14 mouse cellular contexts compared by ENCODE assay signal in the genomic region with DNA sequence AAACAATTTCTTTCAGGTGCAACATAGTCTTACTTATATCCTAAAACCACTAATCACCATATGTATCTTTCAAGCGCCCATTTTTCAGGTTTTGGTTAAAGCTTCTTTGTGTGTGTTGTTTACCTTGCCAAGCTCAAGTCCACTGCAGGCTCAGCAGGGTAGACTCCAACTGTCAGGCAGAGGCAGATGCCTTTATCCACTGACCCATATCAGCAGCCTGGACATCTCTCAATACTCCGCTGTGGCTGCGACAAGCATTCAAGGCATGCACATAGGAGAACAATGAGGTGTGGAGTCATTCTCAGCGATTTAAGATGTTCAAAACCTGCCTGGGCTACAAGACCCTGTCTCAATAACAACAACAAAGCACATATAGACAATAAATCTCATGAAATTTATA. TPM values are rescaled to one million over a fixed set of nuclear protein-coding genes. Genes with fewer than 3 reads are reported as not detected.
DNase-seq lines count a peak whose midpoint lies in the region; ATAC-seq lines count a peak whose summit lies in the region.
"Had no signal": no experiment of that assay in that cellular context is flagged by ENCODE, and none has a peak within 500 bp of the region (broad histone marks: within the 10 kb centered on the region; RNA-seq: fewer than 3 reads in every experiment).

No protein-coding gene starts in this region.

- intact Hi-C loops in left cerebral cortex, postnatal 14 days (cut with DNase I): no loop called here

- DNase-seq in cerebellum, postnatal 4 days (ENCODE audit: low spot score in 2 of 2): no peak
- peak; percentile 27 for DNase-seq in cerebellum, adult 8-10 months
- DNase-seq in kidney, adult 8-10 months: peak; percentile 12 to 14
- DNase-seq in kidney, postnatal 36 days: peak; percentile 32 to 43
- DNase-seq in left cerebral cortex, postnatal 14 days (ENCODE audit: low spot score in 2 of 2): no peak
- no peak for DNase-seq in spleen, postnatal 14 days (ENCODE audit: low spot score in 2 of 2)
- DNase-seq: adrenal gland, postnatal 14 days; liver, postnatal 0 days; lung, postnatal 36 days; thymus, adult 2 months had no signal

- ATAC-seq in cerebellum, adult (ENCODE audit: insufficient number of reproducible peaks, low FRiP score, low TSS enrichment): peak; percentile 74
- no peak for ATAC-seq in granulocyte monocyte progenitor cell, adult 5-6 weeks (replicated peaks; ENCODE audit: poor library complexity, severe bottlenecking)
- ATAC-seq: inflammation-experienced regulatory T-cells, adult 6 months; liver, postnatal 0 days; midbrain, embryonic 13.5 days had no signal

RNA-seq across cellular contexts. Expression of a gene that starts 50.4 kb away (rescaled TPM):
- total RNA-seq in left cerebral cortex, postnatal 14 days (2021): 10 to 100 TPM; 84.7 to 89.4 TPM
- 8.8 and 9.6 TPM in 2 replicates for total RNA-seq in granulocyte monocyte progenitor cell, adult 5-6 weeks (2014; fragmentation: Nextera tagmentation)
- 5.8 and 6.7 TPM in 2 replicates for total RNA-seq in granulocyte monocyte progenitor cell, adult 5-6 weeks (2017)

Comparison
In these comparisons a context has a peak if more than half of its experiments do, and no peak if none do; other contexts are left out.
1. DNase-seq: peak in cerebellum, adult 8-10 months (single experiment), kidney, adult 8-10 months (2 of 2) and kidney, postnatal 36 days (2 of 2); none in cerebellum, postnatal 4 days (0 of 2), left cerebral cortex, postnatal 14 days (0 of 2) and spleen, postnatal 14 days (0 of 2).
2. RNA of a gene that starts 50.4 kb away (total RNA-seq): 84.7 to 89.4 TPM in left cerebral cortex, postnatal 14 days; 5.8 to 9.6 TPM in granulocyte monocyte progenitor cell, adult 5-6 weeks; every median in the first group is over 4 times any median in the second.